Mouse (Mus musculus) heart, embryonic 11.5 days (tissue): ENCODE results near the gene Iqgap1. TPM values are rescaled to one million over a fixed set of nuclear protein-coding genes. Genes with fewer than 3 reads are reported as not detected.
A peak's percentile ranks its signal among the peaks of the same experiment; 100 is the strongest.

Experiments
- ATAC-seq: fragments of 200-750 bp; cut with Nextera tagmentation; replicated peaks from 2 replicates; pipeline ENCODE4 v1.8.0; 2017; ENCODE audit warnings: moderate library complexity; ENCODE audit not compliant: insufficient number of reproducible peaks, low FRiP score, low TSS enrichment
- H3K27ac ChIP-seq: fragments of 300-500 bp; sonication (generic); 2 replicates; pipeline ENCODE4 v1.5.1; 2014; ENCODE audit warnings: mild to moderate bottlenecking, low read depth, low read length
- H3K27me3 ChIP-seq: fragments of 300-500 bp; sonication (generic); 2 replicates; pipeline ENCODE4 v1.6.1; 2014; ENCODE audit warnings: mild to moderate bottlenecking, low read length, mixed read lengths; ENCODE audit not compliant: control insufficient read depth, insufficient read depth
- H3K36me3 ChIP-seq: fragments of 300-500 bp; sonication (generic); 2 replicates; pipeline ENCODE4 v1.6.1; 2014; ENCODE audit warnings: mild to moderate bottlenecking, low read length, moderate library complexity, mixed read lengths; ENCODE audit not compliant: control insufficient read depth, insufficient read depth
- H3K4me1 ChIP-seq: fragments of 300-500 bp; sonication (generic); 2 replicates; pipeline ENCODE4 v1.6.1; 2014; ENCODE audit warnings: low read length; ENCODE audit not compliant: control insufficient read depth, insufficient read depth
- H3K4me2 ChIP-seq: fragments of 300-500 bp; sonication (generic); 2 replicates; pipeline ENCODE4 v1.6.1; 2014; ENCODE audit warnings: mild to moderate bottlenecking, moderate library complexity
- H3K4me3 ChIP-seq: fragments of 300-500 bp; sonication (generic); 2 replicates; pipeline ENCODE4 v1.5.1; 2014; ENCODE audit warnings: low read depth, low read length
- H3K9ac ChIP-seq: fragments of 300-500 bp; sonication (generic); 2 replicates; pipeline ENCODE4 v1.6.1; 2014; ENCODE audit warnings: mild to moderate bottlenecking, low read depth, low read length, moderate library complexity
- H3K9me3 ChIP-seq: fragments of 300-500 bp; sonication (generic); replicated peaks from 2 replicates; pipeline ENCODE4 v1.6.1; 2016; ENCODE audit warnings: low read length; ENCODE audit not compliant: control insufficient read depth
- WGBS: fragments of 180-500 bp; shearing (Covaris S2); extraction: QIAGEN DNeasy Blood & Tissue Kit; methylation state at CpG from one replicate; pipeline ENCODE4 v1.1.7; 2014; ENCODE audit not compliant: insufficient replicate concordance; 5-methylcytosine and 5-hydroxymethylcytosine counted together
- polyA plus RNA-seq: library from polyadenylated mRNA; unstranded; fragments of >200 nt; fragmentation: Nextera tagmentation; extraction: Ambion mirVana; gene quantifications from 2 replicates; pipeline ENCODE4 v1.2.1, GENCODE M21; 2014

The Iqgap1 gene
- polyA plus RNA-seq, 1 experiment from 2014 or later = 33.5 TPM

DNA sequence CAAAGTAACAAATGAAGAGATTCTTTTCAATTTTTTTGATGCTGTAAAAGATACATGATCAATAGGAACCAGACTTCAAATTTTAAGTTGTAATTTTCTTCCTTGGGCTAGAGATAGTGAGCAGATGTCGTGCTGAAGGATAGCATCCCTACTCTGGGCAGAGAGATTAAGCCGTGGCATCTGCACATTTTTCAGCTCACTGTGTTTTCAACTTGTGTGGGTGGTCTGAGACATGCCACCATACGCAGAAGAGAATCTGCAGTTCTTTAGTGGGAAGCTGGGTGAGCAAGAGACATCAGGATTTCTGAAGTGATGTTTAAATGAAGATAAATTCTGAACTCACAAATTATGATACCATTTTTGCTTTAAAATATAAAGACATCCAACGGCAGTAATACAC, 19.4 kb downstream of the Iqgap1 start:
- no peak for ATAC-seq
- no peak overlapping the region for H3K27ac ChIP-seq
- H3K9ac ChIP-seq = no peak overlapping the region
- H3K9me3 ChIP-seq = no peaks in the 10 kb centered on the region
- H3K27me3 ChIP-seq = no peaks in the 10 kb centered on the region
- H3K4me2 ChIP-seq = no peak overlapping the region
- peaks cover 8% of the 10 kb centered on the region for H3K4me1 ChIP-seq
- no peak overlapping the region for H3K4me3 ChIP-seq
- H3K36me3 ChIP-seq = no peaks in the 10 kb centered on the region
- 60% methylated on average over 4 of the region's 4 CpGs for WGBS

GRCm38 (mm10) chr7:80803173-80803872, 22.5 kb downstream of the Iqgap1 start:
- ATAC-seq = peak; percentile 99
- H3K9me3 ChIP-seq = no peaks in the 10 kb centered on the region
- peak overlapping the region; percentile 87 for H3K4me2 ChIP-seq
- no peaks in the 10 kb centered on the region for H3K27me3 ChIP-seq
- peaks cover 9% of the 10 kb centered on the region for H3K36me3 ChIP-seq
- H3K4me3 ChIP-seq = peak overlapping the region; percentile 83
- peak overlapping the region; percentile 88 for H3K9ac ChIP-seq
- under 1% methylated on average over 45 of the region's 47 CpGs for WGBS
- peaks cover 13% of the 10 kb centered on the region for H3K4me1 ChIP-seq
- peak overlapping the region; percentile 82 for H3K27ac ChIP-seq

DNA sequence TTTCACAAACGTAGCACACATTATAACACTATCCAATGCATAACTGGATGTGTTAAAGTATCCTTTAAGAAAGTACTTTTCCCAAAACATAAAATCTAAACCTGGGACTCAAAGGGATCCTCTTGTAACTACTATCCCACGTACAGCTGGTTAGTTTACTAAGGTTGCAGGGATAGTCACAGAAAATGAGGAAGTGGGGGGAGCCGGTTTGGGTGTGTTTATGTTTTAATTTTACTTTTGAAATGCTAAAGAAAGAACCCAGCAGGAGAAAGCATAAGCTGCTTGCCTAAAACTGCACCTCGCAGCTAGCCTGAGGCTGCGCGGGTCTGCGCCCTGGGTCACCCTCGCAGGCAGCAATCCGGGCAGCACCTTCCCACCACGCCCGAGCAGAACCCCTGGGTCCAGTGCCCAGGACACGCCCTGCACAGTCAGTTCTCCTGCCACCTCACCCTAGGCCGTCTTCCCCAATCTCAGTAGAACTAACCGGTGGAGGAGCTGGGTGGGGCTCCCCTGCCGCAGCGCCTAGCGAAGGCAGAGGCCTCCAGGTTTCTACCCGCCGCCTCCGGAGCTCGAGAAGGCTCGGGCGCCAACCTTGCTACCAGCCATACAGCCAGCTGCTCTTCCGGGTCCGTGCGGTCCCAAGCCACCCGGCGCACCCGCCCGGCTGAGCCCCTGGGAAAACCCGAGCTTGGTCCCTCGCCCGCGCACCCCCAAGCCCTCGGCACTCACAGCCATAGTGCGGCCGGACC, 23.2 kb downstream of the Iqgap1 start:
- 1% methylated on average over 37 of the region's 37 CpGs for WGBS

GRCm38 (mm10) chr7:80799307-80799706, 26.5 kb downstream of the Iqgap1 start:
- Histone ChIP-seq H3K27ac (no peak overlapping the region), H3K9me3 (no peaks in the 10 kb centered on the region), H3K4me3 (no peak overlapping the region), H3K4me2 (no peak overlapping the region), H3K9ac (no peak overlapping the region), H3K27me3 (no peaks in the 10 kb centered on the region), H3K4me1 (peaks cover 13% of the 10 kb centered on the region), H3K36me3 (peaks cover 14% of the 10 kb centered on the region)
- ATAC-seq = no peak
- 80% methylated on average over 5 of the region's 5 CpGs for WGBS

More for the DNA sequence above, 23.2 kb downstream of the Iqgap1 start:
- Histone ChIP-seq H3K27me3 (no peaks in the 10 kb centered on the region), H3K9me3 (no peaks in the 10 kb centered on the region), H3K36me3 (peaks cover 10% of the 10 kb centered on the region), H3K9ac (peak overlapping the region; percentile 88), H3K4me1 (peaks cover 13% of the 10 kb centered on the region), H3K27ac (peak overlapping the region; percentile 82), H3K4me3 (peak overlapping the region; percentile 83), H3K4me2 (peak overlapping the region; percentile 87)
- peak; percentile 65 for ATAC-seq

DNA sequence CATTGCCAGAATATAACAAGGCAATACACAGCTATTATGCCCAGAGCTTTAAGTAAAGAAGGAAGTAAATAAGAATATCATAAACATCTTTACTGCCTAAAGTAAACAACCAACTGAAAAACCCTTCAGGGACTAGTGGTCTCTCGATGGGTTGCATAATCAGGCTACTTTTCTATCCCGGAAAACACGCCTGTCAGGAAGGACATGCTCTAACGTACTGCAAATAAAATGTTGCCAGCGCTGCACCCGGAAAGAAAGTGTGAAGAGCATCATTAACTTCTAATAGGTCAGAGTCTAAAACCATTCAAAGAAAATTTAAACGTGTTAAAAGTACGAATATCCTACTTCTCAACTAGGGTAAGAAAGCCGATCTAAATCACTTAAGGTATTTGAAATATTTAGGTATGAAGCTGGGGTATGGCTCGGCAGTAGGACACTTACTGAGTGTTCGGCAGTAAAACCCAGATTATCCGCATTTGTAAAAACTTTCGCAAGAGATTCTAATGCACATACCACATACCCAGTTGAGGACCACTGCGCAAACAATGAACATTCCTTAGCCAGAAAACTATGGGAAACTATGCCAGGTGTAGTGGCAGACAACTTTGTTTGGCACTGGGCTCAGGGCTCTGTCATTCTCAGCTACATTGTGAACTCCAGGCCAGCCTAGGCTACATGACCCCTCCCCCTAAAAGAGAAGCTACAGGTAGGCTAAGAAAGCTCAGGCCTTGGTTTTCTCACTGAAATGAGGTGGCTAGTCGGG, 28.8 kb downstream of the Iqgap1 start:
- no peak overlapping the region for H3K27ac ChIP-seq
- no peaks in the 10 kb centered on the region for H3K27me3 ChIP-seq
- ATAC-seq = no peak
- H3K4me1 ChIP-seq = peaks cover 10% of the 10 kb centered on the region
- WGBS = 86% methylated on average over 15 of the region's 15 CpGs
- no peak overlapping the region for H3K4me2 ChIP-seq
- H3K9ac ChIP-seq = no peak overlapping the region
- no peaks in the 10 kb centered on the region for H3K9me3 ChIP-seq
- H3K4me3 ChIP-seq = no peak overlapping the region
- peaks cover 19% of the 10 kb centered on the region for H3K36me3 ChIP-seq

DNA sequence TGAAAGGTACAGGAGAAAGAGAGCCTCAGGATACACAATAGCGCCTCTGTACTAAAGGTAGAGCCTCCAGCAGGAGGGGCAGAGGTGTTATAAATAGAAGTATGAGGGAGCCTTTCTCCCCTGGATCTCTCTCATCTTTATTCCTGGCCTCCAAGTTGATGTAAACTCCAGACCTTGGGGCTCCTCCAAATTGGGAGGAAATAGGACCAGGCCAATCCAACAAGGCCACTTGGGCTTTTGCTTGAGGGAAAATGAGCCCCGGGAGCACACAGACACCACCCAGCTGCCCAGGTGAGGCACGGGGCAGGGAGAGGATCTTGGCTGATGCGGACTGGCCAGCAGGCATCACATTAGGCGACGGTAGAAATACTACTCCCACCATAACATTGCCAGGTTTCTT, 29.5 kb downstream of the Iqgap1 start:
- H3K9me3 ChIP-seq = no peaks in the 10 kb centered on the region
- ATAC-seq = no peak
- no peak overlapping the region for H3K9ac ChIP-seq
- no peak overlapping the region for H3K27ac ChIP-seq
- no peaks in the 10 kb centered on the region for H3K27me3 ChIP-seq
- H3K36me3 ChIP-seq = peaks cover 19% of the 10 kb centered on the region
- no peak overlapping the region for H3K4me3 ChIP-seq
- H3K4me1 ChIP-seq = peaks cover 9% of the 10 kb centered on the region
- no peak overlapping the region for H3K4me2 ChIP-seq
- WGBS = 90% methylated on average over 6 of the region's 6 CpGs

GRCm38 (mm10) chr7:80789534-80789933, 36.2 kb downstream of the Iqgap1 start:
- ATAC-seq = no peak
- 23% methylated on average over 5 of the region's 5 CpGs for WGBS
- H3K9me3 ChIP-seq = no peaks in the 10 kb centered on the region
- peak overlapping the region; percentile 5 for H3K4me2 ChIP-seq
- H3K27ac ChIP-seq = peak overlapping the region; percentile 83
- no peak overlapping the region for H3K4me3 ChIP-seq
- peaks cover 34% of the 10 kb centered on the region for H3K4me1 ChIP-seq
- no peaks in the 10 kb centered on the region for H3K27me3 ChIP-seq
- peak overlapping the region; percentile 11; the same call in 1 of the 2 replicates for H3K9ac ChIP-seq
- peaks cover 5% of the 10 kb centered on the region for H3K36me3 ChIP-seq

- Histone ChIP-seq H3K9me3 (no peaks in the 10 kb centered on the region), H3K9ac (no peak overlapping the region), H3K36me3 (peaks cover 5% of the 10 kb centered on the region), H3K27ac (peak overlapping the region; percentile 83), H3K27me3 (no peaks in the 10 kb centered on the region), H3K4me2 (peak overlapping the region; percentile 5), H3K4me3 (no peak overlapping the region), H3K4me1 (peaks cover 34% of the 10 kb centered on the region)
- 8% methylated on average over 1 of the region's 1 CpGs for WGBS
- ATAC-seq = no peak
Measured at GRCm38 (mm10) chr7:80789061-80789460, 36.7 kb downstream of the Iqgap1 start.
